ENCODE assay signal across 13 mouse cellular contexts in genomic region chr7:51750271-51750670, GRCm38 (mm10).
DNase-seq lines count a peak whose midpoint lies in the region; ATAC-seq and TF ChIP-seq lines count a peak whose summit lies in the region.
"Had no signal": no experiment of that assay in that cellular context is flagged by ENCODE, and none has a peak within 500 bp of the region (broad histone marks: within the 10 kb centered on the region; RNA-seq: fewer than 3 reads in every experiment).

No protein-coding gene starts in this region.

- H3K9me3 ChIP-seq in forebrain, embryonic 12.5 days: no peaks in the 10 kb centered on the region
- H3K9me3 ChIP-seq in forebrain, postnatal 0 days (ENCODE audit: low read length): no peaks in the 10 kb centered on the region
- no peaks in the 10 kb centered on the region for H3K9me3 ChIP-seq in neural tube, embryonic 12.5 days
- H3K9me3 ChIP-seq: G1E; liver, embryonic 13.5 days had no signal

- H3K27ac ChIP-seq in forebrain, embryonic 12.5 days: peak overlapping the region; percentile 90; the same call in 1 of the 2 replicates
- no peak overlapping the region for H3K27ac ChIP-seq in forebrain, postnatal 0 days (ENCODE audit: low read depth, low read length)
- H3K27ac ChIP-seq in neural tube, embryonic 12.5 days: 0 out of 2 replicates have a peak overlapping the region, but pooled peaks have one; percentile 75
- H3K27ac ChIP-seq: liver, embryonic 13.5 days had no signal

- ATAC-seq in forebrain, embryonic 12.5 days (ENCODE audit: low FRiP score): no peak
- ATAC-seq in forebrain, postnatal 0 days: no peak
- ATAC-seq in inflammation-experienced regulatory T-cells, adult 6 months: peak; percentile 38
- ATAC-seq in neural tube, embryonic 12.5 days (ENCODE audit: low FRiP score, low read depth): no peak

- no peak overlapping the region for H3K9ac ChIP-seq in forebrain, embryonic 12.5 days
- no peak overlapping the region for H3K9ac ChIP-seq in forebrain, postnatal 0 days
- H3K9ac ChIP-seq in neural tube, embryonic 12.5 days: no peak overlapping the region
- H3K9ac ChIP-seq: liver, embryonic 13.5 days had no signal

- H3K27me3 ChIP-seq in forebrain, embryonic 12.5 days: no peaks in the 10 kb centered on the region; the same call in 1 of the 2 replicates
- H3K27me3 ChIP-seq in forebrain, postnatal 0 days (ENCODE audit: insufficient read depth, low read length): no peaks in the 10 kb centered on the region
- no peaks in the 10 kb centered on the region for H3K27me3 ChIP-seq in neural tube, embryonic 12.5 days (replicated peaks)
- H3K27me3 ChIP-seq: liver, embryonic 13.5 days had no signal

- 97% methylated on average over 1 of the region's 1 CpGs for WGBS in forebrain, embryonic 12.5 days
- 83% methylated on average over 1 of the region's 1 CpGs for WGBS in forebrain, postnatal 0 days
- 85% methylated on average over 1 of the region's 1 CpGs for WGBS in neural tube, embryonic 12.5 days

- DNase-seq in forebrain, postnatal 0 days: no peak
- DNase-seq in Muller cell, postnatal 12 days (ENCODE audit: inconsistent ontology term): peak; percentile 18
- no peak for DNase-seq in left cerebral cortex, postnatal 25 days (ENCODE audit: low spot score in 2 of 2)
- DNase-seq in heart, postnatal 25 days (ENCODE audit: low spot score): no peak
- no peak for DNase-seq in liver
- DNase-seq: gastrocnemius, postnatal 14 days; liver, embryonic 13.5 days; lung, postnatal 10 days had no signal

- peaks cover 30% of the 10 kb centered on the region for H3K4me1 ChIP-seq in forebrain, embryonic 12.5 days
- no peaks in the 10 kb centered on the region for H3K4me1 ChIP-seq in forebrain, postnatal 0 days (ENCODE audit: insufficient read depth)
- H3K4me1 ChIP-seq in neural tube, embryonic 12.5 days: peaks cover 7% of the 10 kb centered on the region
- H3K4me1 ChIP-seq: liver, embryonic 13.5 days had no signal

- intact Hi-C loops in left cerebral cortex, postnatal 25 days (cut with DNase I): no loop called here
- intact Hi-C loops in heart, postnatal 25 days (cut with DNase I): no loop called here

- no peak for TF ChIP-seq CTCF in forebrain, postnatal 0 days (IDR thresholded peaks at IDR 0.05; ENCODE audit: low read depth)

- H3K4me3 ChIP-seq in forebrain, embryonic 12.5 days (replicated peaks): no peak overlapping the region
- no peak overlapping the region for H3K4me3 ChIP-seq in forebrain, postnatal 0 days (ENCODE audit: low read depth, low read length)
- H3K4me3 ChIP-seq in neural tube, embryonic 12.5 days: no peak overlapping the region
- H3K4me3 ChIP-seq: liver, embryonic 13.5 days had no signal

- H3K4me2 ChIP-seq in forebrain, embryonic 12.5 days: no peak overlapping the region
- H3K4me2 ChIP-seq in forebrain, postnatal 0 days (ENCODE audit: low read depth): no peak overlapping the region
- H3K4me2 ChIP-seq in neural tube, embryonic 12.5 days (replicated peaks): no peak overlapping the region
- H3K4me2 ChIP-seq: heart, embryonic 11.5 days; liver, embryonic 13.5 days had no signal

- no peaks in the 10 kb centered on the region for H3K36me3 ChIP-seq in forebrain, embryonic 12.5 days (replicated peaks)
- no peaks in the 10 kb centered on the region for H3K36me3 ChIP-seq in forebrain, postnatal 0 days (ENCODE audit: insufficient read depth)
- no peaks in the 10 kb centered on the region for H3K36me3 ChIP-seq in neural tube, embryonic 12.5 days
- H3K36me3 ChIP-seq: G1E; liver, embryonic 13.5 days had no signal
